Mouse (Mus musculus): Measurements from ENCODE around the gene Cfp. TPM values are rescaled to one million over a fixed set of nuclear protein-coding genes. Genes with fewer than 3 reads are reported as not detected.

Cfp gene
- polyA plus RNA-seq (2014; fragmentation: Illumina TruSeq; extraction: RNeasy Lipid Tissue Mini Kit (QIAGEN cat#74804); ENCODE audit: low replicate concordance), result 2.5 TPM

DNA sequence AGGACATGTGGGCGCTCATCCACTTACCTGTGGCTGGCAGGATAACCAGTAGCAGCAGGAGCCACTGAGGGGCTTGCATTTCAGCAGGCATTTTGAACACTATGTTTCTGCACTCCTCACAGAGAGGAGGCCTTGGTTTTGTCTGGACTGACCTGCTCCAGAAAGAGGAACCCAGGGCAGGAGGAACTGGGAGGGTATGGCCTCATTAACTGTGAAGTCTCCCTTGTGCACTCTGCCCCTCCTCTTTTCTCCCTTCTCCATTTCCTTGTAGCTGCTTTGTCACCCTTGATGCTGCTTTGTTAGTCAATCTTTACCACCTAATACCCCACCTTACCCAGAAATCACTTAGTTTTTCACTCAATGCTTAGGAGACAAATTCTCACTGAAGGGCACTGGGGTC lies at the start of gene Cfp:
Gene Cfp, minus strand, starts transcription at position 192 of the 400 bp plus-strand sequence.

DNA sequence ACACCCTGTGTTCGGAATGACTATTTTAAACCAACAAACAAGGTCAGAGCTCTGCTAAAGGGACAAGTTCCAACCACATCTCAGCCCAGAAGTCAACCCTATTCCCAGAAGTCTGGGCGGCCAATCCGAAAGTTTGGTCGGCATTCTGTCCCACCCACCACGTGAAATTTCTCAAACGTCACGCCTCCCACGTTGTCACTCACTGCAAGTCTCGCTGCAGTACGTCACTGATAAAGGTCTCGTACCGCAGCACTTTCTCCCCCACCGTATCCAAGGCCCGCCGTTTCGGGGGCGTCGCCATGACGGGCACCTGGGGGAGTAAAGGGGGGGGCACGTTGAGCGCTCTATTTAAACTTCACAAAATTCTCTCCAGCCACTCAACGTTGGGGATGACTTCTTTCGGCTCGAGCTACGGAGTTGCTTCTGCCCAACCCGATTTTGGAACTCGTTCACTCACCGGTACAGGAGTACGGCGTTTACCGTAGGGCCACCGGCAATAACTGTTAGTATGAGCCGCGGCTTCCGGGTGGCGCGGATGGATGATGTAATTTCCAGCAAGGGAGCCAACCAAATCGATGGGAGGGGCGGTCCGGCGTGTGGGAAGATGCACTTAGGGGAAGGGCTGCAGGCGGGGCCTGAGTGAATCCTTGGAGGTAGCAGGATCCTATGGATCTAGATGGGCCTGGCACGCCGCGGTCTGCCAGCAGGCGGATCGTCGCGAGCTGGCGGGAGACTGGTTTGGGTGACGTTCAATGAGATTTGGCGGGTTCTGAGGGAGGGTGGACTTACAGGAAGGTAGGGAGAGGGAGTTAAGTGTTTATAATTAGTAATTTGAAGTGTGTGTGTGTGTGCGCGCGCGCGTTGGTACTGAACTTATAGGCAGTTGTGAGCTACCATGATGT lies 30.4 kb upstream of the Cfp start, which contains the start of gene Uxt:
Gene Uxt, minus strand, starts transcription at position 541 of the 902 bp plus-strand sequence.

DNA sequence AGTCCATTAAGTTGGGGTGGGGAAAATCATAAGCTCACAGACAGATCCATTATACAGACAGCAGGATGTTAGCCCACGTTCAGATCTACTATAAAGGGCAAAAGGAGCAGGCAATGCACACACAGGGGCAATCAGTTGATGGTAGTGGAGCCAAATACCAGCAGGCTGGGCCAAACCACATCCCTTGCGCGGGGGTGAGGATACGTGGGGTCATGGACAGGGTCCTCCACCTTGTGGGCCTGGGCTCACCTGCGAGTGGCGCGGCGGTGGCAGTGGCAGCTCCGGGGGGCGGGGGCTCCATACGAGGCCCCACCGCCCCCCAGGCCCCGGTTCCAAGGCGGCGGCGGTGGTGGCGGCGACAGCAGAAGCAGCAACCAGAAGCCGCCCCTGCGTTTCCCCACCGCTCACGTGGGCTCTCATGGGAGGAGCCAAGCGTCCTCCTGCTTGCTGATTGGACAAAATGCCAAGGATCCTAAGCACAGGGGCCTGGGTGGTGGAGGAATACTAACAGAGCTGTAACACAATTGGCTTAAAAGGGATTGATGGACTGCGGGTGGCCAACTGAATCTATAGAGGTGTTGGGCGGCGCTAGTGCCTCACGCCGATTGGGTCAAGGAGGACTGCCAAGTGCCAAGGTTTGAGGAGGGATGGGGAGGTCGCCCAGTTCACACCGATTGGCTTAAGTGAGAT lies 19.0 kb upstream of the Cfp start, which contains the start of gene Elk1:
Gene Elk1, minus strand, starts transcription at position 418 of the 690 bp plus-strand sequence.

DNA sequence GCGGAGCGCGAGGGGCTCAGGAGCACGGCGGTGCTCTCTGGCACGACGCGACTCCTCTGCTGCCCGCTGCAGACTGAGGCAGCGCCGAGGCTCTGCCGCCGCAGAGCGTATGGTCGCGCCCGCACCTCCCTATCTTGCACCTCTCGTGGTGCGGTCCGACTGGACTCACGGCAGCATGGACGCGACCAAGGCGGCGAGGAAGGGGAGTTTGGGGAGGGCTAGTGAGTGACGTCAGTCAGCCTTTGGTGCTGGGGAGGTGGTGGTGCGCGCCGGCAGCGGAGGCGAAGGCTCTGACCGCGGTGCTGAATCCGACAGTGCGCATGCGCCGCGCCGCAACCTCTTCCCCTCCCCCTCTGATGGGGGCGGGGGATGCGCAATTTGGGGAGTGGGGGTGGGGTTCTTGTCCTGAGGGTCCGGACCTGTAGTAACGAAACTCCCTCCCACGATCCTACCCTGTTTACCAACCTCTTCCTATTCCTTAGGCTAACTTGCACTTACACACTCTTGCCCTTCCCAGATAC lies 10.5 kb downstream of the Cfp start, which contains the start of gene Syn1:
Gene Syn1, minus strand, starts transcription at position 161 of the 521 bp plus-strand sequence.

Other genes with a start within 250 kb of the Cfp start
- gene Cdk16, start 243.6 kb downstream of the Cfp start, polyA plus RNA-seq (2014; fragmentation: Illumina TruSeq; extraction: RNeasy Lipid Tissue Mini Kit (QIAGEN cat#74804); ENCODE audit: low replicate concordance), result 16.9 TPM
- gene Usp11, start 227.6 kb downstream of the Cfp start, polyA plus RNA-seq (2014; fragmentation: Illumina TruSeq; extraction: RNeasy Lipid Tissue Mini Kit (QIAGEN cat#74804); ENCODE audit: low replicate concordance), result 1.6 TPM
- gene Araf, start 133.7 kb downstream of the Cfp start, polyA plus RNA-seq (2014; fragmentation: Illumina TruSeq; extraction: RNeasy Lipid Tissue Mini Kit (QIAGEN cat#74804); ENCODE audit: low replicate concordance), result 62.5 TPM
- gene Timp1, start 61.4 kb downstream of the Cfp start, polyA plus RNA-seq (2014; fragmentation: Illumina TruSeq; extraction: RNeasy Lipid Tissue Mini Kit (QIAGEN cat#74804); ENCODE audit: low replicate concordance), result not detected
- 1.5 TPM for gene Syn1, start 10.6 kb downstream of the Cfp start, polyA plus RNA-seq (2014; fragmentation: Illumina TruSeq; extraction: RNeasy Lipid Tissue Mini Kit (QIAGEN cat#74804); ENCODE audit: low replicate concordance)
- 2.8 TPM for gene Elk1, start 19.1 kb upstream of the Cfp start, polyA plus RNA-seq (2014; fragmentation: Illumina TruSeq; extraction: RNeasy Lipid Tissue Mini Kit (QIAGEN cat#74804); ENCODE audit: low replicate concordance)
- 17.9 TPM for gene Uxt, start 30.5 kb upstream of the Cfp start, polyA plus RNA-seq (2014; fragmentation: Illumina TruSeq; extraction: RNeasy Lipid Tissue Mini Kit (QIAGEN cat#74804); ENCODE audit: low replicate concordance)
- 51.2 TPM for gene Zfp182, start 130.8 kb upstream of the Cfp start, polyA plus RNA-seq (2014; fragmentation: Illumina TruSeq; extraction: RNeasy Lipid Tissue Mini Kit (QIAGEN cat#74804); ENCODE audit: low replicate concordance)
- not detected for gene Spaca5, start 136.9 kb upstream of the Cfp start, polyA plus RNA-seq (2014; fragmentation: Illumina TruSeq; extraction: RNeasy Lipid Tissue Mini Kit (QIAGEN cat#74804); ENCODE audit: low replicate concordance)
- 0.74 TPM for gene Zfp300, start 158.0 kb upstream of the Cfp start, polyA plus RNA-seq (2014; fragmentation: Illumina TruSeq; extraction: RNeasy Lipid Tissue Mini Kit (QIAGEN cat#74804); ENCODE audit: low replicate concordance)
- gene Ssxa1, start 184.3 kb upstream of the Cfp start, polyA plus RNA-seq (2014; fragmentation: Illumina TruSeq; extraction: RNeasy Lipid Tissue Mini Kit (QIAGEN cat#74804); ENCODE audit: low replicate concordance), result not detected
- gene Gm21876, start 244.1 kb upstream of the Cfp start, polyA plus RNA-seq (2014; fragmentation: Illumina TruSeq; extraction: RNeasy Lipid Tissue Mini Kit (QIAGEN cat#74804); ENCODE audit: low replicate concordance), result not detected